Mouse (Mus musculus) cerebellum, adult 2 months (tissue): ENCODE measurements around the gene Mgea5. TPM values are rescaled to one million over a fixed set of nuclear protein-coding genes. Genes with fewer than 3 reads are reported as not detected.

ENCODE experiments used
- DNase-seq, 2 experiments: peaks; one replicate each; pipeline ENCODE4 v3.0.0; 2021
- H3K27ac ChIP-seq: fragments of 200-500 bp; 2 replicates; pipeline ENCODE4 v1.5.1; 2012; ENCODE audit warnings: low read length, control low read depth, inconsistent platforms; ENCODE audit not compliant: insufficient read depth
- H3K27me3 ChIP-seq: fragments of 200-500 bp; 2 replicates; pipeline ENCODE4 v1.6.1; 2012; ENCODE audit warnings: inconsistent platforms, mild to moderate bottlenecking, low read length, moderate library complexity; ENCODE audit not compliant: control insufficient read depth, insufficient read depth
- H3K4me1 ChIP-seq: fragments of 200-500 bp; 2 replicates; pipeline ENCODE4 v1.6.1; 2011; ENCODE audit warnings: low read length; ENCODE audit not compliant: control insufficient read depth, insufficient read depth
- H3K4me3 ChIP-seq: fragments of 200-500 bp; replicated peaks from 2 replicates; pipeline ENCODE3; 2011; ENCODE audit warnings: mild to moderate bottlenecking, low read depth, low read length, control low read depth; ENCODE audit not compliant: insufficient read depth
- CTCF ChIP-seq: fragments of 200-500 bp; IDR thresholded peaks from 2 replicates; pipeline ENCODE4 v1.5.1; 2011; ENCODE audit warnings: low read depth, mild to moderate bottlenecking, control low read depth, low read length, moderate library complexity, borderline replicate concordance; ENCODE audit not compliant: insufficient read depth
- POLR2A ChIP-seq: fragments of 200-500 bp; IDR thresholded peaks from 2 replicates; pipeline ENCODE4 v1.6.1; 2011; ENCODE audit warnings: low read length, control low read depth, borderline replicate concordance; ENCODE audit not compliant: insufficient read depth
- WGBS: fragments of 180-500 bp; shearing (Covaris S2); methylation state at CpG from one replicate; pipeline ENCODE4 v1.1.7; 2018; 5-methylcytosine and 5-hydroxymethylcytosine counted together
- polyA plus RNA-seq: library from polyadenylated mRNA; depleted of rRNA; stranded (reverse); fragments of >200 nt; gene quantifications from 2 replicates; pipeline ENCODE4 v1.2.3, GENCODE M21; 2012

Mgea5 gene
- polyA plus RNA-seq, 1 experiment = 109 TPM

GRCm38 (mm10) chr19:45737846-45738484, 45.7 kb downstream of the Mgea5 start:
- 91% methylated on average over 10 of the region's 10 CpGs for WGBS
- Histone ChIP-seq H3K4me1 (peaks cover 3% of the 10 kb centered on the region; the same call in 1 of the 2 replicates), H3K27ac (no peak overlapping the region), H3K27me3 (peaks cover 14% of the 10 kb centered on the region; the same call in 1 of the 2 replicates), H3K4me3 (no peak overlapping the region)
- no peak for DNase-seq
- TF ChIP-seq POLR2A = no peak
- TF ChIP-seq CTCF = no peak

- WGBS = 26% methylated on average over 23 of the region's 23 CpGs
- peaks cover 10% of the 10 kb centered on the region; the same call in 1 of the 2 replicates for H3K27me3 ChIP-seq
- TF ChIP-seq POLR2A = no peak
- no peak for TF ChIP-seq CTCF
- H3K27ac ChIP-seq = no peak overlapping the region
- H3K4me3 ChIP-seq = peak overlapping the region; percentile 48
- no peak for DNase-seq
- H3K4me1 ChIP-seq = peaks cover 3% of the 10 kb centered on the region; the same call in 1 of the 2 replicates
These were observed 46.3 kb downstream of the Mgea5 start for GRCm38 (mm10) chr19:45737208-45737845.

GRCm38 (mm10) chr19:45736855-45737207, 46.8 kb downstream of the Mgea5 start:
- TF ChIP-seq POLR2A (no peak), CTCF (no peak)
- Histone ChIP-seq H3K27me3 (peaks cover 6% of the 10 kb centered on the region; the same call in 1 of the 2 replicates), H3K4me1 (peaks cover 3% of the 10 kb centered on the region; the same call in 1 of the 2 replicates), H3K27ac (no peak overlapping the region), H3K4me3 (peak overlapping the region; percentile 48)
- DNase-seq = peak; percentile 25 to 40
- 3% methylated on average over 28 of the region's 28 CpGs for WGBS

GRCm38 (mm10) chr19:45736241-45736640, 47.4 kb downstream of the Mgea5 start:
- DNase-seq = no peak
- H3K4me1 ChIP-seq = peaks cover 3% of the 10 kb centered on the region; the same call in 1 of the 2 replicates
- 54% methylated on average over 1 of the region's 1 CpGs for WGBS
- no peak overlapping the region for H3K4me3 ChIP-seq
- H3K27ac ChIP-seq = no peak overlapping the region
- peaks cover 4% of the 10 kb centered on the region; the same call in 1 of the 2 replicates for H3K27me3 ChIP-seq
- TF ChIP-seq POLR2A (no peak), CTCF (no peak)

GRCm38 (mm10) chr19:45734762-45735161, 48.9 kb downstream of the Mgea5 start:
- Histone ChIP-seq H3K4me3 (no peak overlapping the region), H3K27me3 (peaks cover 3% of the 10 kb centered on the region; the same call in 1 of the 2 replicates), H3K27ac (no peak overlapping the region), H3K4me1 (peaks cover 3% of the 10 kb centered on the region; the same call in 1 of the 2 replicates)
- 76% methylated on average over 7 of the region's 7 CpGs for WGBS
- TF ChIP-seq POLR2A (no peak), CTCF (no peak)
- no peak for DNase-seq

GRCm38 (mm10) chr19:45734191-45734590, 49.4 kb downstream of the Mgea5 start:
- WGBS = 86% methylated on average over 5 of the region's 5 CpGs

GRCm38 (mm10) chr19:45733564-45733963, 50.1 kb downstream of the Mgea5 start:
- 54% methylated on average over 10 of the region's 10 CpGs for WGBS

More at GRCm38 (mm10) chr19:45734191-45734590, 49.4 kb downstream of the Mgea5 start:
- H3K27me3 ChIP-seq = peaks cover 2% of the 10 kb centered on the region; the same call in 1 of the 2 replicates
- TF ChIP-seq CTCF (no peak), POLR2A (no peak)
- peaks cover 3% of the 10 kb centered on the region; the same call in 1 of the 2 replicates for H3K4me1 ChIP-seq
- no peak overlapping the region for H3K27ac ChIP-seq
- H3K4me3 ChIP-seq = no peak overlapping the region
- DNase-seq = no peak

More at GRCm38 (mm10) chr19:45733564-45733963, 50.1 kb downstream of the Mgea5 start:
- H3K27ac ChIP-seq = no peak overlapping the region
- TF ChIP-seq CTCF (no peak), POLR2A (no peak)
- no peak overlapping the region for H3K4me3 ChIP-seq
- DNase-seq = no peak
- H3K4me1 ChIP-seq = peaks cover 3% of the 10 kb centered on the region; the same call in 1 of the 2 replicates
- peaks cover 2% of the 10 kb centered on the region; the same call in 1 of the 2 replicates for H3K27me3 ChIP-seq
